Mouse (Mus musculus) kidney, adult 2 months (tissue): Measurements from ENCODE around the gene Kcnh4.

Experiments used
- CTCF ChIP-seq: fragments of 200-500 bp; conservative IDR thresholded peaks from 2 replicates; pipeline ENCODE4 v1.5.1; 2011; ENCODE audit warnings: low read depth, mild to moderate bottlenecking, control low read depth, low read length, moderate library complexity, mixed read lengths; ENCODE audit not compliant: insufficient read depth, insufficient read length
- POLR2A ChIP-seq: fragments of 200-500 bp; IDR thresholded peaks from one replicate; pipeline ENCODE4 v1.6.1; 2011; ENCODE audit warnings: low read depth, low read length, control low read depth

GRCm38 (mm10) chr11:100778069-100778468, 18.3 kb upstream of the Kcnh4 start:
- TF ChIP-seq CTCF (no peak), POLR2A (no peak)
